Mouse (Mus musculus) ovary, postnatal 10 days (tissue): ENCODE data around the gene Olfr463.
A peak's percentile ranks its signal among the peaks of the same experiment; 100 is the strongest.
"Not testable (repeated sequence)": the region's sequence is repeated elsewhere in the genome, so short reads cannot be mapped to it uniquely, and the experiment has no call there.

ENCODE experiments used
- DNase-seq: peaks from one replicate; pipeline ENCODE4 v3.0.0; 2022; ENCODE audit warnings: low spot score

The Olfr463 gene

DNA sequence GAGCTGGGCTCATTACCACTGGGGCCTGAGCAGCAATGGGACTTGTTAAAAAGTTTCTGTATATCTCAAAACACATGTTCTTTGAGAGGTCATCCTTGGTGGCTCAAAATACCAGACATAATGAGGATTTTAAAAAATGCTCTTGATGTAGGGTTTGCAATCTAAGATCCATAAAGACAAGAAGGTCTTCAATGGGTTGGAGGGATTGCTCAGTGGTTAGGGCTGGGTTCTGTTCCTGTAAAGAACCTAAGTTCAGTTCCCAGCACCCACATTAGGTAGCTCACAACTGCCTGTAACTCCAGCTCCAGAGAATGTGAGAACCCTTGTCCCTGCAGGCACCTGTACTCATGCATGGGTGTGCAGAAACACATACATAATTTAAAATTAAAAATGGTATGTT is at the start of gene Olfr463:
Gene Olfr463, minus strand, starts transcription at position 101 of the 400 bp plus-strand sequence.
- DNase-seq: no peak

DNA sequence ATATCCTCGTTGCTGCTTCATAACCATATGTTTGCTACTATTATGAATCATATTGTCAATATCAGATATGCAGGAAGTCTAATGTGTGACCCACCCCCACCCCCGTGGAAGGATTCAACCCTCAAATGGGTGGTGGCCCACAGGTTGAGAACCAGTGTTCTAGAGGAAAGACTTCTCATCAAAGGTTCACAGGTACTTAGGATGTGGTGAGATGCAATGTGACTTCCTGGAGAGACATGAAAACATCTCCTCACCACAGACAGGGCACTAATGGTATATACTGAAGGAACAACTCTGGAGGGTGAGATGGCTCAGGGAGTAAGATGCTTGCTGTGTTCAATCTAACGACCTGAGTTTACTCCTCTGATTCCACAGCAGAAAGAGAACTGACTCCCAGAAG is 38.3 kb upstream of the Olfr463 start:
- DNase-seq: no peak

DNA sequence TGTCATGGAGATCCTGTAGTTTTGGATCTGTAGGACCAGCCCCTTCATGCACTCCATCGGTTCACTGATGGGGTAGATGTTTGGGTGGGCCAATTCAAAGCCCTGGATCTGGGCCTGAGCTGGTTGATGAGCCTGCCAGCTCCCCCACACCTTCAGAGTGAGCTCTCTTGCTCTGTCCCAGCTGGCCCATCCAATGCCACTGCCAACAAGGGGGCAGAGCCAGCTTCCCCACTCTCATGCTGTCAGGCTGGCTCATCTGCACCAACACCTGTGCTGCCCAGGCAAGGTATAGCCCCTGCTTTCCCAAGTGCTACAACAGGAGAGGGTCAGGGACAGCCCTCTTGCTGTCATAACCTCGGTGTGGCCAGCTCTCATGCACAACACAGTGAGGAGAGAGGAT is 36.5 kb upstream of the Olfr463 start:
- no peak for DNase-seq

DNA sequence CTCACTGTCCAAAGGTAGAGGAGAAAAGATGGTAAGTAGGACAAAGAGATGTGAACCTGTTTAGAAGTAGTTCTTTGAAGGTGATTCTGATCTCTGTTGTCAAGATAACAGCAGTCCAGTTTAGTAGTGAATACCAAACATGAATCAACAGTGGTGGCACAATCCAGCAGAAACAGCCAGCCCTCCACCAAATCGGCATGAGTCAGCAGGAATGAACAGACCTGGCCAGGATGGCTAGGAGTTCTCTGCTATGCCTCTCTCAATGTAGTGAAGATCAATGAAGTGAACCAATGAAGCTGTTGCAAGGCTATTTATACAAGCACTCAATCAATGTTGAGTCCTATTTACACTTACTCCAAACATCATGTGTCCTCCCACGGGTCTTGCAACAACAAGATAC is 33.2 kb upstream of the Olfr463 start:
- no peak for DNase-seq

DNA sequence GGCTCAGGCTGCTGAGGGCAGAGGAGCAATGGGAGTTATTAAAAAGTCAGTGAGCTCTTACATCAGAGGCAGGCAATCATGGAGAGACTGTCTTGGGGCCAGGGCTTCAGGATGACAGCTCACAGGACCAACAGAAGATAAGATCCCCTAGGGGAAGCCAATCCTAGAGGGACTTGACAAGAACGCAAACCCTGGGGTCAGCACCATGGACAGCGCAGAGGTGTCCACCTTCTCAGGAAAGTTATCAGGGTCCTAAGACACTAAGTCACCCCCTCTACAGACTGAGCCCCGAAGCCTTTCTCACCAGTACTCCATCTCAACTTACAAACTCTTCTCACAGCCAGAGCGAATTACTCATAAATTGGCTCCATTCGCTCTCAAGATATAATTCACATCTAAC is 23.8 kb upstream of the Olfr463 start, which contains the start of gene Olfr464:
Gene Olfr464, minus strand, starts transcription at position 2 of the 400 bp plus-strand sequence.
- no peak for DNase-seq

DNA sequence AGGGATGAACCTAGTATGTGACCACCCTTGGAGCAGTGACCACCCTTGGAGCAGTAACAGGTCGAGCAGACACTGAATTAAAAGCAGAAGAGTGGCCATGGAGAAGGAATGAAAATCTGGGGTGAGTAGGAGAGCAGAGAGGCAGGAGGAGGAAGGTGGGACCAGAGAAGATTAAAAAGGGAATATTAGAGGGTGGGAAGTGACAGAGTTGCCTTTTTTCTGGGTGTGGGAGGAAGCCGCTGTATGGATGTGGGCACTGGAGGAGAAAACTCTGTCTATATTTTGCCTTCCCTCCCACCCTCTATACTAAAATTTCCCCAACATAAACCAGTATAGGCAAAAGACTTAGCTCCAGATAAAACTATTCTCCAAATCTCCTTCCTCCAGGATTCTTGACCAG is 23.1 kb upstream of the Olfr463 start:
- DNase-seq: no peak

DNA sequence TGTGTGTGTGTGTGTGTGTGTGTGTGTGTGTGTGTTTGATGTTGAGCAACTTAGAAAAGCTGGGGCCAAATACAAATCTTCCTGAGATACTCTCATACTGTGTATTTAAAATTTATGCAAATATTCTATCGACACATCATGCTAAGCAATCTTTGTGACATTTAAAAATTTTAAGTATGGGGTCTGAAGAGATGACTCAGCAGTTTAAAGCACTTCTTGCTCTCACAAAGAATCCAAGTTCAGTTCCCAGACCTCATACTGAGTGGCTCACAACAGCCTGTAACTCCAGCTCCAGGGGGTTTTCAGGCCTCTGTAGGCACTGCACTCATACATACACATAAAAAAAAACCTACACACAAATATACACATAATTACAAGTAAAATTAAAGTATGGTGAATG is 18.8 kb upstream of the Olfr463 start:
- no peak for DNase-seq

DNA sequence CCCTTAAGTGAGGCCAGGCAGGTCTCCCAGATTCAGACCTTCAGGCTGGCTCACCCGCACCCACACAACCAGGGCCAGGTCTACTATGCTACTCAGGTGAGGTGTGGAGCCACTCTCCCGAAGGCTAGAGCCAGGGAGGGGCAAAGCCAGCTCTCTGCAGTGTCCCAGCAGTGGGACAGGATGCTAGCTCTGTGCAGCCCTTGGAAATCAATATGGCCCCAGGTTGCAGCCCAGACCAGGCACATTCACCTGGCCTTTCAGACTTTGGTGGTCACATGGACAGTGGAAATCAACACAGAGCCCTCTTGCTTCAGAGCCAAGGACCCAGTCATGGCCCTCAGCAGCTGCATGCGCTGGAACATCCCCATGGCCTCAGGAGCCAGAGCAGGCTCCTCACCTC is 7.1 kb upstream of the Olfr463 start:
- DNase-seq: no peak

DNA sequence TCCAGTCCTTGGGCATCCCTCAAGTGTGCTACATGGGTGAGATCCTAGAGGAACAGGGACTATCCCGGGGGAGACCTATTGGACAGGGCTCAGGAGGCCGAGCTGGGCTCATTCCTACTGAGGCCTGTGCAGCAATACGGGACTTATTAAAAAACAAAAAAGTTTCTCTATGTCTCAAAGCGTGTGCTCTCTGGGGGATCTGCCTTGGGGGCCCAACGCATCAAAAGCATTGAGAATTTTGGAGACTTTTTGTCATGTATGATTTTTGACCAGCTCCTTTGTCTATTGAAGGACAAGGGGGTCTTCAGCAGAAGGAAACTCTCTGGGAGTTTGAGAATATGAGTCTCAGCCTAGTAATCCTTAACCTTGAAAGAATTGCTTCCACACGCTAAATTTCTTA is 5.0 kb downstream of the Olfr463 start, which contains the start of gene Olfr462:
Gene Olfr462, minus strand, starts transcription at position 101 of the 400 bp plus-strand sequence.
- DNase-seq: no peak

DNA sequence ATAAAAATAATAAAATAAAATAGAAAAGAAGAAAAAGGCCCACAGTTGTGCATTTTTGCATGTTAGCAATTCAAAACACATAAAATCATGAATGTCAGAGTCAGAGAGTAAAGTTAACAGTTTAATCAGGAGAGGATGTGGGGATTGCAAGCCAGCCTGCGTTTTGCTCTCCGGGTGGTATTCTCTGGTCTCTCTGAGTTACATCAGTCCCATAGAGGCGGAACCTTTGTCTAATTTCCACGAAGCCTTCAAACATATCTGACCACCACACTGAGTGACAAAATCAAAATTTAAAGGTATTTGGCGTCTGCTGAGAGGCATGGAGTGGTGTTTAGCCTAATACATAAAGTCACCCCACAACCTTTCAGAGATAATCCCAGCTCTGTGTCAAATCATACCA is 12.3 kb downstream of the Olfr463 start:
- no peak for DNase-seq

DNA sequence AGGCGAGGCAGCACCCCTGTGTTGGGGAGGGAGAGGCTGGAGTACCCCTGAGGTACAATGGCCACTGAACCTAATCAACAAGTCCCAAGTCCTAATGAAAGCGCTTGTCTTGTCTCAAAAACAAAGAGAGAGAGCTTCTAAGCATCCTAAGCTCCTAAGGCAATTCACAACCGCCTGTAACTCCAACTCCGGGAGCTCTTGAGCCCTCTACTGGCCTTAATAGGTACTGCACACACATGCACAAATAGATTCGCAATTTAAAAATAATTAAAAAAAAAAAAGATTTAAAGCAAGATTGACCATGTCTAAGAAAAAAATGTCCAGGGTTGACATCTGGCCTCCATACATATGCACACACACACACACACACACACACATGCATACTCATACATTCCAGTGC is 13.7 kb downstream of the Olfr463 start:
- DNase-seq: no peak

DNA sequence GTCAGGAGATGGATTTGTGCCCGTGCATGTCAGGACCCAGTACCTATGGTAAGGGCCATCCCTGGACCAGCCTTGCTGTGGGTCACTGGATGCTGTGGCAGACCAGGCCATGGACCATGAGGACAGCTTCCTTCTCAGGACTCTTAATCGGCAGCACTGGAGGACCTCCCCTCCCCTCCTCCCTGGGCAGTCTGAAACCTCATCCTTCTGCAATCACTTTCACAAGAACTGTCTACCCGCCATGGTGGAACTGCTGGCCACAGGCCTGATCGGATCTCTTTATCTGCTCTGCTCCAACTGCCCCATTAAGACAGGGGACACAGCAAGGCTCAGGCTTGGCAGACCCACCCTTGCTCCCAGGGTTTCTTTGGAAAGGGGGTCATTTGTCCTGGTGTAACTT is 15.5 kb downstream of the Olfr463 start:
- no peak for DNase-seq

DNA sequence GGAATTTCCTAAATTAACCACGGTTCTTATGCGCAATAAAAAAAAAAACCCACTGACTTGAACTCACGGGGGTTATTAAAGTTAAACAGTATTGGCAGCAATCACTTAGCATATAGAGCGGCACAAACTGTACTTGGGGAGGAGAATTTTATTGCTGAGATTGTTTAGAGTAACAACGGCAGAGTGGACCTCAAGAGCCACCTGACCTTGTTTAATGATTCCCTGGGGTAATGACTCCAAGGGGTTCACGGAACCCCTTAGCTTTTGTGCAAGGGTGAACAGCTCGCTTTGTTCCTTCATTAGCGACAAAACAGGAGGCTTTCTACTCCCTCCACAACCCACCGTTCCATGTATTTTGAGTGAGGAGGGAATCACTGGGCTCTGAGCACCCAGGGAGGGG is 17.4 kb downstream of the Olfr463 start:
- no peak for DNase-seq

DNA sequence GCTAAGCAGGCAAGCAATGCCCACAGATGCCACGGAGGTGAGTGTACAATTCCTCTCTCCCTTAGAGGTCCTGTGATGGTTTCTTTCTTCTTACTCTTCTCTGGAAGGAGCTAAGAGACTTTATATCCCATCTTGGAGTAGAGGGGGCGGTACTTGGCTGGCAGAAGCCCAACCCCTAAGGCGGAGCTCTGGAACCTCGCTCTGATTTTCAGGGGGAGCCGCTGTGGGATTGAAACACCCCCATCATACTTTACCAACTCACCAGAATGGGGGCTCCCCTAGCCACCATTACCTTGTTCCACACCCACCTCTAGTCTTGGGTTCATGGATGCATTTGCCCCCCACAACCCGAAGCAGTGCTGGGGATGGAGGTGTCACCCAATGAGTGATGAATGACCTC is 21.8 kb downstream of the Olfr463 start, which contains the start of gene Epx:
Gene Epx, minus strand, starts transcription at position 101 of the 400 bp plus-strand sequence.
- no peak for DNase-seq

DNA sequence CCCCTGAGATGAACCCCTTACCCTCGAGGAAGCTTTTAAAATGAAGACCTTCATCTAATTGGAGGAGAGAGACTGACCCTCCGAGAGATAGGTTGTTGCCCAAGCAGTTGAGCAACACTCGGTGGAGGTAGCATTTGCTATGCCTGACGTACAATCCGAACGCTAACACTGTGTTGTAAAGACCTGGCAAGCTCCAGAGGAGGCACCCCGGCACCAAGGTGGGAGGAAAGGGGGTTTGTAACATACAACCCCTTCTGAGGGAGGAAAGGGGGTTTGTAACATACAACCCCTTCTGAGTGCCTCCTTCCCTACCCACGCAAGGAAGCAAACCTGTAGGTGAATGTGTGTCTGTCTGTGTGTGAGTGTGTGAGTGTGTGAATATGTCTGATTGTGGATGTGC is 25.4 kb downstream of the Olfr463 start:
- DNase-seq: no peak

DNA sequence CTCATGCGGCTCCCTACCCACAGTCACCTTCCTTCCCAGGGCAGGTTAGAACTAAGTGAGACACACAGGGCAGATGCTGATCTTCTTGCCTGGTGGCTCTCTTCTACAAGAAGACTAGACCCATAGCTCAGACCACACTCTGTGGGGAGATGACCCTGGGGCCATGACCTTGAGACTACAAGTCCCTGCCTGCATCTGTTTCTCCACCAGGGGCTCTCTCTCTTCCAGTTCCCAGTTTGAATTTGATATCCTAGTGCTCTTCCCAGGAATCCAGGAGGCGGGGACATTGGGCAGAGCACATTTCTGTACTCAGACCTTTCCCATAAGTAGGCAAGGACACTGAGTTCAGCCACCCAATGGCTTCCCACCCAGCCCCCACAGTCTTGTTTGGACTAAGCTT is 27.1 kb downstream of the Olfr463 start:
- no peak for DNase-seq

DNA sequence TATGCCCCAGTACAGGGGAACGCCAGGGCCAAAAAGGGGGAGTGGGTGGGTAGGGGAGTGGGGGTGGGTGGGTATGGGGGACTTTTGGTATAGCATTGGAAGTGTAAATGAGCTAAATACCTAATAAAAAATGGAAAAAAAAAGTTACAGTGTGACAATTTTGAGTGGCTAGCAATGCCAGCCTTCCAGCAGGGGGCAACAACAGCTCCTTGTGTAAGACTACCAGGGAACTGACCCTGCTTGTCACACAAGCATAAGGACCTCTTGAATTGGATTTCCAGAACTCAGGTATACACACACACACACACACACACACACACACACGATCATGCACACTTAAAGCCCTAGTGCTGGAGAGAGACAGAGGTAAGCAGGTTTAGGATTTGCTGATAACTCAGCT is 30.3 kb downstream of the Olfr463 start:
- DNase-seq: not testable (repeated sequence)

DNA sequence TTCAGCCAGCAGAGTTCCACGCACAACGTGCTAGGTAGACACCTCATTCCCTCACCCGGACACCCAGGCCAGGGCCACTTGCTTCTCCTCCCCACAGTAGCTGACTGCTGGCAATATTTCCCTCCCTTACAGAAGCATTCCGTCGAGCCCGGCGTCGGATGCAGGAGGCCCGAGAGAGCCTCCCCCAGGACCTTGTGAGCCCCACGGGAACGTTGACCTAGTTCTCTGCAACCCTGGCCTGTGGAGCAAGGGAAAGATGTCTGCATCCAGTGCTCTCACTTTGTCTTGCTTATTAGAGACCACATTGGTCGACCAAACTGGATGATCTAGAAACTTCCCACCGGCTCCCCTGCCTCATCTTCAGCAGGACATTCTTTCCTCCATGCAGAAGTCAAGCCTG is 34.4 kb downstream of the Olfr463 start:
- DNase-seq: no peak

DNA sequence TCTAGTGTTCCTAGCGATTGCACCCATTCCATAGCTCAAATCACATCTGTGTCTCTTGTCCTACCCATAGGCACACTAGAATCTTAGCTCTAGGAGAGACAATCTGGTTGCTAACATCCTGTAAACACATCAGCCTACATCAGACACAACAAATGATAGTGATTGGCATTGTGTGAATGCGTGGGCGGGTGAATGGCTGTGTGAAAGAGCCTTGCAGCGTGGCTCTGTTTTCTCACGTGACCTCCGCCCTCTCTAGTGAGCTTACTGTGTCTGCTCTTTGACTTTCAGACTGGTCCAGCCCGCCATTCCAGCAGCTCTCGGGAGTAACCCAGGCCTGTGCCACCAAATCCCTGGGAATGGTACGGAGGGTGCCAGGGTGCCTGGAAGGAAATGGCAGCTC is 36.8 kb downstream of the Olfr463 start:
- DNase-seq: no peak

DNA sequence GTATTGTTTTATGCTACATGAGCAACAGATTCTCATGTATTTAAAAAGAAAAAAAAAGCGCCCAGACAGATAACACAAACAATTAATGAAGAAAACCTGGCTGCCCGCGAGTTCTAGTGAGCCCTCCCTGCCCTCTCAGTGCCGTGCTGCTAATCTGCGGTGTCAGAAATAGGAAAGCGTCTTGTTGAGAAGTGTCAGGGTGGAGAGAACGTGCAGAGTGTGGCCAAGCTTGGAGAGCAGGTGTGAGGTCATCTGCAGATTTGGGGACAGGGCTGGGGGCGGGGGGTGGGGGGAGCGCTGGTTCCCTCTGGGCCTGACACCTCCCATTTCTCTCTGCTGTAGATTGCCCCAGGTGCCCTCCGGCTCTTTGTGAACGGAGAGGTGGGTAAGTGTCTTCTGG is 37.9 kb downstream of the Olfr463 start:
- DNase-seq: no peak

DNA sequence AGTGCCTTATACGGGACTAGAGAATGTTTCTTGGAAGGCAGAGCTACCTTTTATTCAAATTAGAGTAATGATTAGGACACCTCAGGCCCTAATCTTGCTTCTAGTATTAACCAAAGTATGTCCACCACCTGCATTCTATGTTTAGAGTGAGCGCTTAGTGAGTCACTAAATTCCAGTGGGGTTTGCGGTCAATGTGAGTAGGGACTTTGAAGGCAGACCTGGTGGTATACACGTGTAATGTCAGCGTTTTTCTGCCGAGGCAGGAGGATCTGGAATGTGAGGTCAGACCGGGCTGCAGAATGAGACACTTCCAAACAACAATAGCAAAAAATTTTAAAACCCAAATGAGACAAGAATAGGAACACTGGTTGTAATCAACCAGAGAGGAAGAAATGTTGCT is 42.6 kb downstream of the Olfr463 start:
- DNase-seq: no peak

DNA sequence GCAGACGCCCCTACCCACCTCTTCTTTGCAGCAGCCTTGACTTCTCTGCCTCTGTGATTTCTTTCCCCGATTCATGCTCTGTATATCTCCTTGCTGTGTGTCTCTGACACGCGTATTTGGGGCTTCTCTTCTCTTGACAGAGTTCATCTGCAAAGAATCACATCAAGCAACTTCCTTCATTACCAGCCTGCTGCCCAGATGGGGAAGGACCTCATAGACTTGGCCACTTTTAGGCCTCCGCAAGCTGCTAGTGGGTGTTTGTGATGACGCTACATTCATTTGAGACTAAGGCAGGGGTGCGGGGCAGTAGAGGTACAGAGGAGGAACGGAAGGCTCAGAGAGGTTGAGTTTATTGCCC is 43.6 kb downstream of the Olfr463 start:
- no peak for DNase-seq

DNA sequence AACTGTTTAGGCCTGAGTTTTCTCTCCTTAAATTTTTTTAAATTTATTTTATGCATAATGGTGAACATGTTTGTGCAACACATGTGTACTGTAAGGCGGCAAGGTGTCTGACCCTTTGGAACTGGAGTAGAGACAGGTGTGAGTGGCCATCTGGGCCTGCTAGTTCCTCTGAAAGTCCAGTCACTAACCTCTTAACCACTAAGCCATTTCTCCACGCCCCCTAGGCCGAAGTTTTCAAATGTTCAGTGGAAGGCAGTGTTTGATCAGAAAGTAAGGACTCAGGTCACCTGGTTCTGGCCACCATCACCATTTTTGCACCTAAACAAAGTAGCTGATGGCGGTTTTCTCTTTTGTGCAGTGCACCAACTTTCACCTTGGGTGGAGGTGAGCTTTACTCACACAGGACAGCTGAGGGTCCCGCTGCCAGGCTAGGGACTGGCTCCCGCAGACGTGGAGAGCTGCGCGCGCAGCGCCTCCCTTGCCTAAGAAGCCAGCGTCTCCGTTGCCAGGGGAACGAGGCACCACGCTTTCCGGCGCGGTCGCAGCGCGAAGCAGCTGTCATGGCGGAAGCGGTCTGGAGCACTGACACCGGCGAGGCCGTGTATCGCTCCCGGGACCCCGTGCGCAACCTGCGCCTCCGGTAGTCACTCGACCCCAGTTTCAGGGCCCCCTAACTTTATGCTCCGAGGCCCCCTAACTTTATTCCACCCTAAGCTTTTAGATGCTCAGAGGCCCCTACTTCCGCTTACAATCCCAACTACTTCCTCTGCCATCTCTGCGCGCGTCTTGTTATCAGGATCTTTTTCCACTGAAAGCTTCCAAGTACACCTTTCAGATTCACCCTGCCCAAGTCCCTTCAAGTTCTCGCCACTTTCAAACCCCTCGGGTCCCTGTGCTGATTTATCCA is 44.2 kb downstream of the Olfr463 start, which contains the start of gene Mks1:
Gene Mks1, plus strand, starts transcription at position 526 of the 907 bp plus-strand sequence.
- peak; percentile 79 for DNase-seq

DNA sequence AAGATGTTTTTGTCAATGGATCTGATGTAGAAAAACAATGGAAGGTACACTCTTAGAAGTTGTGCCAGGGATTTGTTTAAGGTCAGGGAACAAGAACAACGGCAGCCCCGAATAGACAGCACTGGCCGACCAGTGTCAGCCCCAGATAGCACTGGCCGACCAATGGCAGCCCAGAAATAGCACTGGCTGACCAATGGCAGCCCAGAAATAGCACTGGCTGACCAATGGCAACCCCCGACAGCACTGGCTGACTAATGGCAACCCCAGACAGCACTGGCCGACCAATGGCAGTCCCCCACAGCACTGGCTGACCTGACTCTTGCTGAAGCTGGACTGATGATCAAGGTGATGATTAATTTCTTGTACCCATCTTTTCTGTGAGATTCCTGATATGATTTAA is 49.3 kb downstream of the Olfr463 start:
- DNase-seq: no peak
